Mouse (Mus musculus): ENCODE measurements at regions not wholly inside any gene's neighbourhood (a gene's known extent, or its start where the extent isn't known, plus 50 kb on each side); places are given as distances from the start of the nearest gene placed in this dataset.

DNA sequence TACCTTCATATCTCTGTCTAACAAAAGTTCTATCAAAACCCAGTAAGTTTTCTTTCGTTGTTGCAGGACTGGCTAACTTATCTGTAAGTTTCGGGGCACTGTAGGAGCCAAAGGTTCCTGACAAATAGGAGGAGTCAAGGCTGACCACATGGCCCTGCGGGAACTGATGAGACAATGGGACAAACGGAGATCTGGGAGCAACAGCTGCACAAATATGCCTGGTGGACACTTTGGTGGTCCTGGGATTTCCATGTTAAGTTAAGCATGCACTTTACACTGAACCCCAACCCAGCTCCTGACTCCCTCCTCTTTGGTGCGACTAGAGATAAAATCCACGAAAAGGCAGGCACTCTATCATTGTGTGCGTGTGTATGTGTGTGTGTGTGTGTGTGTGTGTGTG is 50.7 kb upstream of the Smtn start:
- Histone ChIP-seq H3K4me1 (ENCODE audit: control insufficient read depth in 1 of 2, insufficient read depth in 2 of 2, low read length in 2 of 2) (peaks cover 23 to 35% of the 10 kb centered on the region in 2 experiments; a peak in 3 of 4 replicates), H3K9ac (ENCODE audit: control insufficient read depth, low read depth, low read length, poor library complexity, severe bottlenecking) (no peak overlapping the region), H3K9me3 (replicated peaks; ENCODE audit: insufficient read depth, low read length) (no peaks in the 10 kb centered on the region), H3K27ac (ENCODE audit: control insufficient read depth, low read depth, low read length) (no peak overlapping the region), H3K36me3 (ENCODE audit: control insufficient read depth in 1 of 2, insufficient read depth in 2 of 2, low read length in 2 of 2) (peaks cover 0 to 20% of the 10 kb centered on the region in 2 experiments; a peak in 2 of 4 replicates), H3K79me2 (ENCODE audit: control insufficient read depth, insufficient read depth, low read length, poor library complexity) (no peaks in the 10 kb centered on the region), H3K27me3 (ENCODE audit: control insufficient read depth in 1 of 2, insufficient read depth in 2 of 2, low read length in 2 of 2) (peaks cover 0 to 6% of the 10 kb centered on the region in 2 experiments; a peak in 2 of 4 replicates), H3K4me3 (ENCODE audit: control insufficient read depth in 1 of 2, insufficient read depth in 1 of 2, low read depth in 2 of 2, low read length in 2 of 2) (no peak overlapping the region)
- DNase-seq (ENCODE audit: low read depth, low spot score): no peak
- no peak for TF ChIP-seq USF1 (IDR thresholded peaks at IDR 0.05; ENCODE audit: low read depth, low read length)
- TF ChIP-seq MAFK (IDR thresholded peaks at IDR 0.05; ENCODE audit: borderline replicate concordance, low read depth, low read length): no peak
- no peak for TF ChIP-seq POLR2A (IDR thresholded peaks at IDR 0.05; ENCODE audit: control insufficient read depth in 1 of 2, insufficient read depth in 1 of 2, low read depth in 1 of 2, low read length in 2 of 2, poor library complexity in 1 of 2)
- no peak for TF ChIP-seq MAZ (IDR thresholded peaks at IDR 0.05; ENCODE audit: low read depth, low read length)
- no peak for TF ChIP-seq GABPA (IDR thresholded peaks at IDR 0.05; ENCODE audit: low read depth, low read length)
- no peak for TF ChIP-seq BHLHE40 (IDR thresholded peaks at IDR 0.05; ENCODE audit: borderline replicate concordance, low read depth, low read length)
- TF ChIP-seq ZNF384 (IDR thresholded peaks at IDR 0.05; ENCODE audit: low read depth, low read length): no peak
- no peak for TF ChIP-seq UBTF (IDR thresholded peaks at IDR 0.05; ENCODE audit: borderline replicate concordance, insufficient read depth, low read depth, low read length)
- TF ChIP-seq ETS1 (IDR thresholded peaks at IDR 0.05; ENCODE audit: low read depth, low read length): no peak
- no peak for TF ChIP-seq SMC3 (IDR thresholded peaks at IDR 0.05; ENCODE audit: low read depth, low read length)
- no peak for TF ChIP-seq KAT2A (conservative IDR thresholded peaks at IDR 0.05; ENCODE audit: low read depth, low read length)
- no peak for TF ChIP-seq HCFC1 (IDR thresholded peaks at IDR 0.05; ENCODE audit: low read depth, low read length)
- TF ChIP-seq POLR2AphosphoS5 (IDR thresholded peaks at IDR 0.05; ENCODE audit: borderline replicate concordance, low read depth, low read length): no peak
- TF ChIP-seq ZC3H11A (IDR thresholded peaks at IDR 0.05; ENCODE audit: low read depth, low read length): no peak
- TF ChIP-seq CHD2 (IDR thresholded peaks at IDR 0.05; ENCODE audit: low read length): no peak
- no peak for TF ChIP-seq E2F4 (IDR thresholded peaks at IDR 0.05; ENCODE audit: borderline replicate concordance, low read depth, low read length)
- no peak for TF ChIP-seq TAL1 (IDR thresholded peaks at IDR 0.05; ENCODE audit: low read length)
- TF ChIP-seq MXI1 (IDR thresholded peaks at IDR 0.05; ENCODE audit: low read depth, low read length): no peak
- no peak for TF ChIP-seq NELFE (IDR thresholded peaks at IDR 0.05; ENCODE audit: low read depth, low read length)

Measured in MEL (cell line).